Mouse (Mus musculus): ENCODE measurements around the gene Polg. TPM values are rescaled to one million over a fixed set of nuclear protein-coding genes. Genes with fewer than 3 reads are reported as not detected.

The Polg gene
- polyA plus RNA-seq, 1 experiment: 37.8 TPM

- H3K27me3 ChIP-seq (ENCODE audit: control insufficient read depth, insufficient read depth, insufficient read length): peaks cover 89% of the 10 kb centered on the region
- no peak for TF ChIP-seq MAX (IDR thresholded peaks at IDR 0.05)
- no peak for TF ChIP-seq CEBPB (IDR thresholded peaks at IDR 0.05; ENCODE audit: low read depth)
- TF ChIP-seq MYOD1 (IDR thresholded peaks at IDR 0.05; ENCODE audit: control insufficient read depth, insufficient read length, low read depth): no peak
- no peak for TF ChIP-seq CTCF (IDR thresholded peaks at IDR 0.05; ENCODE audit: control insufficient read depth, insufficient read depth, insufficient read length)
- no peak for TF ChIP-seq USF1 (IDR thresholded peaks at IDR 0.05; ENCODE audit: low read depth)
- no peak for TF ChIP-seq MYOG (IDR thresholded peaks at IDR 0.05; ENCODE audit: control insufficient read depth, extremely low read depth, insufficient read length)
- TF ChIP-seq FOSL1 (IDR thresholded peaks at IDR 0.05; ENCODE audit: insufficient read depth, low read length, poor library complexity, severe bottlenecking): no peak
Observed at GRCm38 (mm10) chr7:79500681-79501306, 34.6 kb upstream of the Polg start.

DNA sequence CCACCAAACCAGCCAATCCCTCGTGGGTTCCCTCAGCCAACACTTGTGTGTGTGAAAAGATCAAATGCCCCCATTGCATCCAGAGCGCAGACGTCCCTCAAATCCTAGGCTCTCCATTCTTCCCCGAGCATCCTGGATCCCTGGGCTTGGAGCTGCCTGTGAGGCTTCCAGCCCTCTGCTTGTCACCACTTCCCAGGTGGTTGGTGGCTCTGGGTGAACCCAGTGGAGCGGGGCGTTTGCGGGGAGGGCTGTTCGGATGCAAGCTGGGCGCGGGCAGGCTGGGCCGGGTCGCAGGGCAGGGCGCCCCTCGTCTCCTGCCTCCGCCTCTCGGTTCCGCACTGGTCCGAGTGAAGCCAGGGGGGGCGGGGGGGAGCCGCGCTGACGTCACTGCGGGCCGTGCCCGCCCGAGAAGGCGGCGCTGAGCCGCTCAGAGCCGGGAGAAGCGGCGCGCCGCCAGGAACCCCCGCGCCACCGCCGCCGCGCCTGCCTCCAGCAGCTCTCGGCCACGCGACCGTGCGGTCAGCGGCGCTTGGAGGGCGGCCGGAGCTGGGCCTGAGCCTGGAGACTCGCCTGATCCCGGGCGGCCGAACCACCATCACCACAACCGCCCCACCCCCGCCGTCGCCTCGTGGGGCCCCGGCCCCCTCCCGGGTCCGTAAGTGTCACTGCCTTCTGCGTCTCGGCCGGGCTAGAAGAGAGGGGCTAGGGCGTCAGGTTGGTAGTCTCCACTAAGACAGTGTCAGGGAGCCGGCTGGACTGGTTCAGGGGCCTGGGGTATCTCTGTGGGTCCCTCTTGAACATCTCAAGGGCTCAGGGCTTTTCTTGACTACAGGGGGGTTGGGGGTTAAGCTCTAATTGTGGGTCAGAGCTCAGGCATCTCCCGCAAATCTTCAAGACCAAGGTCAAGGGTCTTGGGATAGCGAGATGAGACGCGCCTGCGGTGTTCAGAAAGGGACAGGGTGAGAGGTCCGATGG lies 33.7 kb upstream of the Polg start:
- TF ChIP-seq MAX (IDR thresholded peaks at IDR 0.05): no peak
- TF ChIP-seq MYOG (IDR thresholded peaks at IDR 0.05; ENCODE audit: control insufficient read depth, extremely low read depth, insufficient read length): no peak
- TF ChIP-seq CEBPB (IDR thresholded peaks at IDR 0.05; ENCODE audit: low read depth): no peak
- TF ChIP-seq MYOD1 (IDR thresholded peaks at IDR 0.05; ENCODE audit: control insufficient read depth, insufficient read length, low read depth): no peak
- TF ChIP-seq USF1 (IDR thresholded peaks at IDR 0.05; ENCODE audit: low read depth): no peak
- no peak for TF ChIP-seq CTCF (IDR thresholded peaks at IDR 0.05; ENCODE audit: control insufficient read depth, insufficient read depth, insufficient read length)
- TF ChIP-seq FOSL1 (IDR thresholded peaks at IDR 0.05; ENCODE audit: insufficient read depth, low read length, poor library complexity, severe bottlenecking): no peak
- Histone ChIP-seq H3K36me3 (ENCODE audit: control insufficient read depth, insufficient read depth) (no peaks in the 10 kb centered on the region), H3K79me2 (ENCODE audit: control insufficient read depth, insufficient read depth) (no peaks in the 10 kb centered on the region), H3ac (ENCODE audit: control insufficient read depth, insufficient read length, low read depth) (no peak overlapping the region), H3K27me3 (ENCODE audit: control insufficient read depth, insufficient read depth, insufficient read length) (peaks cover 81% of the 10 kb centered on the region), H3K4me3 (ENCODE audit: insufficient read depth, poor library complexity, severe bottlenecking) (no peak overlapping the region), H3K79me3 (ENCODE audit: low read depth) (no peaks in the 10 kb centered on the region)

More at GRCm38 (mm10) chr7:79500681-79501306, 34.6 kb upstream of the Polg start:
- Histone ChIP-seq H3K4me3 (ENCODE audit: insufficient read depth, poor library complexity, severe bottlenecking) (no peak overlapping the region), H3K79me3 (ENCODE audit: low read depth) (no peaks in the 10 kb centered on the region), H3K79me2 (ENCODE audit: control insufficient read depth, insufficient read depth) (no peaks in the 10 kb centered on the region), H3ac (ENCODE audit: control insufficient read depth, insufficient read length, low read depth) (no peak overlapping the region), H3K36me3 (ENCODE audit: control insufficient read depth, insufficient read depth) (no peaks in the 10 kb centered on the region)

GRCm38 (mm10) chr7:79498965-79499595 lies 32.9 kb upstream of the Polg start:
- no peaks in the 10 kb centered on the region for H3K79me2 ChIP-seq (ENCODE audit: control insufficient read depth, insufficient read depth)
- TF ChIP-seq CEBPB (IDR thresholded peaks at IDR 0.05; ENCODE audit: low read depth): no peak
- no peak for TF ChIP-seq CTCF (IDR thresholded peaks at IDR 0.05; ENCODE audit: control insufficient read depth, insufficient read depth, insufficient read length)
- TF ChIP-seq MYOG (IDR thresholded peaks at IDR 0.05; ENCODE audit: control insufficient read depth, extremely low read depth, insufficient read length): no peak
- no peak for TF ChIP-seq MAX (IDR thresholded peaks at IDR 0.05)
- TF ChIP-seq FOSL1 (IDR thresholded peaks at IDR 0.05; ENCODE audit: insufficient read depth, low read length, poor library complexity, severe bottlenecking): no peak
- TF ChIP-seq USF1 (IDR thresholded peaks at IDR 0.05; ENCODE audit: low read depth): no peak
- TF ChIP-seq MYOD1 (IDR thresholded peaks at IDR 0.05; ENCODE audit: control insufficient read depth, insufficient read length, low read depth): no peak
- peaks cover 75% of the 10 kb centered on the region for H3K27me3 ChIP-seq (ENCODE audit: control insufficient read depth, insufficient read depth, insufficient read length)
- H3ac ChIP-seq (ENCODE audit: control insufficient read depth, insufficient read length, low read depth): no peak overlapping the region
- no peaks in the 10 kb centered on the region for H3K79me3 ChIP-seq (ENCODE audit: low read depth)
- H3K36me3 ChIP-seq (ENCODE audit: control insufficient read depth, insufficient read depth): no peaks in the 10 kb centered on the region
- no peak overlapping the region for H3K4me3 ChIP-seq (ENCODE audit: insufficient read depth, poor library complexity, severe bottlenecking)

DNA sequence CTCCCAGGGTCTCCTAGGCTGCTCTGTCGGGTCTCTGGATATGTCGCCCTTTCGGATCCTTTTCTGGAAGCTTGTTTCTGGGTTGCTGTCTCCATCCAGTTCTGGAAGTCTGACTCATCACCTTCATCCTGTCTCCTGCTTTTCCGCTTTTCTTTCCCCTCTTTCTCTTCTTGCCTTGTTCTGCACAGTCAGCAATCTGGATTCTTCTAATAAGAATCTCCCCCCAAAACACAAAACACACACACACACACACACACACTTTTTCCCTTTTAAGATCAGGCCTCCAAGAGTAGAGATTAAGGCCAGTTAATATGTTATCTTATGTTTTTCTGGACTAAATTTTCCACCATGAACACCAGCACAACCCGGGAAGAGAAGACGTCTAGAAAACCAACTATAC lies 32.2 kb upstream of the Polg start:
- TF ChIP-seq MYOG (IDR thresholded peaks at IDR 0.05; ENCODE audit: control insufficient read depth, extremely low read depth, insufficient read length) (no peak), FOSL1 (IDR thresholded peaks at IDR 0.05; ENCODE audit: insufficient read depth, low read length, poor library complexity, severe bottlenecking) (no peak), CEBPB (IDR thresholded peaks at IDR 0.05; ENCODE audit: low read depth) (no peak), MAX (IDR thresholded peaks at IDR 0.05) (no peak), MYOD1 (IDR thresholded peaks at IDR 0.05; ENCODE audit: control insufficient read depth, insufficient read length, low read depth) (no peak), USF1 (IDR thresholded peaks at IDR 0.05; ENCODE audit: low read depth) (no peak)
- Histone ChIP-seq H3K27me3 (ENCODE audit: control insufficient read depth, insufficient read depth, insufficient read length) (peaks cover 67% of the 10 kb centered on the region), H3K36me3 (ENCODE audit: control insufficient read depth, insufficient read depth) (no peaks in the 10 kb centered on the region), H3K79me3 (ENCODE audit: low read depth) (no peaks in the 10 kb centered on the region), H3K79me2 (ENCODE audit: control insufficient read depth, insufficient read depth) (no peaks in the 10 kb centered on the region), H3ac (ENCODE audit: control insufficient read depth, insufficient read length, low read depth) (no peak overlapping the region), H3K4me3 (ENCODE audit: insufficient read depth, poor library complexity, severe bottlenecking) (no peak overlapping the region)

- Histone ChIP-seq H3K79me2 (ENCODE audit: control insufficient read depth, insufficient read depth) (no peaks in the 10 kb centered on the region), H3K79me3 (ENCODE audit: low read depth) (no peaks in the 10 kb centered on the region), H3K4me3 (ENCODE audit: insufficient read depth, poor library complexity, severe bottlenecking) (no peak overlapping the region), H3K36me3 (ENCODE audit: control insufficient read depth, insufficient read depth) (no peaks in the 10 kb centered on the region), H3K27me3 (ENCODE audit: control insufficient read depth, insufficient read depth, insufficient read length) (peaks cover 63% of the 10 kb centered on the region), H3ac (ENCODE audit: control insufficient read depth, insufficient read length, low read depth) (no peak overlapping the region)
- TF ChIP-seq MAX (IDR thresholded peaks at IDR 0.05): no peak
- TF ChIP-seq MYOG (IDR thresholded peaks at IDR 0.05; ENCODE audit: control insufficient read depth, extremely low read depth, insufficient read length): no peak
- TF ChIP-seq USF1 (IDR thresholded peaks at IDR 0.05; ENCODE audit: low read depth): no peak
- no peak for TF ChIP-seq MYOD1 (IDR thresholded peaks at IDR 0.05; ENCODE audit: control insufficient read depth, insufficient read length, low read depth)
- TF ChIP-seq FOSL1 (IDR thresholded peaks at IDR 0.05; ENCODE audit: insufficient read depth, low read length, poor library complexity, severe bottlenecking): no peak
- TF ChIP-seq CTCF (IDR thresholded peaks at IDR 0.05; ENCODE audit: control insufficient read depth, insufficient read depth, insufficient read length): no peak
- no peak for TF ChIP-seq CEBPB (IDR thresholded peaks at IDR 0.05; ENCODE audit: low read depth)
Observed at GRCm38 (mm10) chr7:79497701-79498115, 31.5 kb upstream of the Polg start.
